8 mouse cellular contexts compared by ENCODE assay signal in genomic region chr6:113696582-113697221, GRCm38 (mm10). TPM values are rescaled to one million over a fixed set of nuclear protein-coding genes. Genes with fewer than 3 reads are reported as not detected.
A peak's percentile ranks its signal among the peaks of the same experiment; 100 is the strongest.
DNase-seq lines count a peak whose midpoint lies in the region; ATAC-seq and TF ChIP-seq lines count a peak whose summit lies in the region.

Gene Tatdn2 (plus strand): TSS chr6:113697050.

- H3K27ac ChIP-seq in hindbrain, embryonic 10.5 days: peak within 1 kb of the TSS; percentile 92
- peak within 1 kb of the TSS; percentile 96 for H3K27ac ChIP-seq in lung, postnatal 0 days (ENCODE audit: low read length)

- TF ChIP-seq EP300 in lung, postnatal 0 days (IDR thresholded peaks at IDR 0.05): peak; percentile 69; the same call in 1 of the 2 replicates

- peak within 1 kb of the TSS; percentile 95 for H3K4me3 ChIP-seq in hindbrain, embryonic 10.5 days
- peak within 1 kb of the TSS; percentile 83 for H3K4me3 ChIP-seq in lung, postnatal 0 days (ENCODE audit: low read depth, low read length)

- H3K4me1 ChIP-seq in hindbrain, embryonic 10.5 days (replicated peaks): peaks cover 32% of the 10 kb centered on the region
- peaks cover 7% of the 10 kb centered on the region; the same call in 1 of the 2 replicates for H3K4me1 ChIP-seq in lung, postnatal 0 days (ENCODE audit: insufficient read depth, low read depth, low read length)

- H3K9me3 ChIP-seq in hindbrain, embryonic 10.5 days: no peaks in the 10 kb centered on the region
- no peaks in the 10 kb centered on the region for H3K9me3 ChIP-seq in lung, postnatal 0 days (ENCODE audit: low read length)

- H3K36me3 ChIP-seq in hindbrain, embryonic 10.5 days: peaks cover 23% of the 10 kb centered on the region
- no peaks in the 10 kb centered on the region for H3K36me3 ChIP-seq in lung, postnatal 0 days (ENCODE audit: insufficient read depth, low read length)

- H3K27me3 ChIP-seq in hindbrain, embryonic 10.5 days (ENCODE audit: insufficient read depth, poor library complexity, severe bottlenecking): no peaks in the 10 kb centered on the region
- H3K27me3 ChIP-seq in lung, postnatal 0 days (replicated peaks; ENCODE audit: insufficient read depth, low read length): no peaks in the 10 kb centered on the region

- H3K4me2 ChIP-seq in lung, postnatal 0 days (replicated peaks; ENCODE audit: low read depth, low read length): peak within 1 kb of the TSS; percentile 99

- peak; percentile 48 for TF ChIP-seq CTCF in lung, postnatal 0 days (IDR thresholded peaks at IDR 0.05)

- peak within 1 kb of the TSS; percentile 82 for H3K9ac ChIP-seq in lung, postnatal 0 days (replicated peaks; ENCODE audit: low read depth)

- peak; percentile 97 for DNase-seq in MN1 (ENCODE audit: low spot score)
- peak; percentile 97 for DNase-seq in cerebellum, adult 9-10 months
- peak; percentile 96 for DNase-seq in hindbrain, embryonic 10.5 days (ENCODE audit: low spot score)
- peak; percentile 98 for DNase-seq in layer of hippocampus, adult 9-11 months
- DNase-seq in lung, postnatal 0 days (ENCODE audit: low spot score): peak; percentile 100
- DNase-seq in ovary, postnatal 14 days (ENCODE audit: low spot score): peak; percentile 86
- DNase-seq in thymus, postnatal 14 days: peak; percentile 96

- under 1% methylated on average over 58 of the region's 58 CpGs for whole genome bisulfite sequencing in hindbrain, embryonic 10.5 days
- 1% methylated on average over 54 of the region's 58 CpGs for WGBS in lung, postnatal 0 days

- ATAC-seq in frontal cortex, adult (ENCODE audit: low TSS enrichment): peak; percentile 98
- ATAC-seq in lung, postnatal 0 days: peak; percentile 97

RNA-seq across cellular contexts. Expression of gene Tatdn2, which starts in this region (rescaled TPM):
- 0.41 and 1.2 TPM in 2 replicates for polyA plus RNA-seq in hindbrain, embryonic 10.5 days (2016; fragmentation: Nextera tagmentation; extraction: Ambion mirVana)
- 1.1 and 1.3 TPM in 2 replicates for polyA plus RNA-seq in lung, postnatal 0 days (2015; fragmentation: Nextera tagmentation; extraction: Ambion mirVana)

Comparison
In these comparisons a context has a peak if more than half of its experiments do, and no peak if none do; other contexts are left out.
1. Peak in every context shown above with its lines: DNase-seq, ATAC-seq, H3K4me3 ChIP-seq and H3K27ac ChIP-seq.